Mouse (Mus musculus) urinary bladder, postnatal 36 days (tissue): Measurements from ENCODE around the gene Tac4.

Source experiments
- DNase-seq, 2 experiments: peaks; one replicate each; pipeline ENCODE4 v3.0.0; 2022; ENCODE audit warnings: low spot score in 2 of 2, mixed read lengths in 1 of 2

The Tac4 gene

DNA sequence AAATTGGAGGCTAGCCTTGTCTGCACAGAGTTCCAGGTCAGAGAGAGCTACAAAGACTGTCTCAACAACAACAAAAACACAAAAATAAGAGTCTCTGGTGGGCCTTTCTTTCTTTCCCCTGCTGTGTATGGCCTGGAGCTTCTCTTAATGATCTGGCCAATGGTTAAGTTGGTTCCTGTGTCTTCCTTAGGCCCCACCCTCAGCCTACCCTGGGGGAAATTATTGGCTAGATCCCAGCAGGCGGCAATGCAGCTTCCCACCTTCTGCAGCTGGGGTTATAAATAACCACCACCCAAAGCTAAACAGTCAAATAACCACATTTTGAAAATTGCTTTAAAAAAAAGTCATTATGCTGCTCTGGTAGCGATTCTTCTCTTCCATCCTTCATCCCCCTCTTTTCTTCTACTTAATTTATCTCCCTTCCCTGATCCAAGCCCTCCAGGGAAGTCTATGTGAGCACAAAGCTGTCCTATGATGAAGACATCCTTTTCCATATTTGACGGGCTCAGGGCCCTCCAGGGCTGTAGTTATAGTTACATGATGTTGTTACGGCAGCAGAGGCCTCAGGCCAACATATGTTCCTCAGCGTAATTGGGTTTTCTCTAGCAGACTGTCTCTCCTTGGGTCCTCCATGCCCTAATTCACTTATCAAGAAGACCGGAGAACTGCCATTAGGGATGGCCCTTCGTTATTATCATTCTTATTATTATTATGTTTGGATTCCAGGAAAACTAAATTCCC is 54.1 kb downstream of the Tac4 start:
- DNase-seq, result no peak

DNA sequence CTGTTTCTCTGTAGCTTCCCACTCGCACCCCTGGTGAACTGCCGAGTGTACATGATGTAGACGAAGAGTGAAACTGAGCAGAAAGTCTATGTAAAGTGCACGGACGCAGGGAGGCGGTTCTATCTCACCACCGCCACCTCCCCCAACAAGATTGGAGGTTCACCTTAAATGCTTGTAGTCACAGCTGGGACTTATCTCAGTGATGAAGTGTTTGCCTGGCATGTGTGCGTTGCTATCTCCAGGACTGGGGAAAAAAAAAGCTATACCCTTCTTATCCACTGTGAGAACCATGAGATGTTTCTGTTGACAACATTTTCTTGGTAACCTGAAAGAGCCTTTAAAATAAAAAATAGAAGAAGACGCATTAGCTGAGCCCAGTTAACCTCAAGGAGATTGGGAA is 56.8 kb downstream of the Tac4 start:
- no peak for DNase-seq
